Mouse (Mus musculus): ENCODE data around the gene Kbtbd13. TPM values are rescaled to one million over a fixed set of nuclear protein-coding genes. Genes with fewer than 3 reads are reported as not detected.

The Kbtbd13 gene
- polyA plus RNA-seq, 1 experiment: 0.05 TPM

DNA sequence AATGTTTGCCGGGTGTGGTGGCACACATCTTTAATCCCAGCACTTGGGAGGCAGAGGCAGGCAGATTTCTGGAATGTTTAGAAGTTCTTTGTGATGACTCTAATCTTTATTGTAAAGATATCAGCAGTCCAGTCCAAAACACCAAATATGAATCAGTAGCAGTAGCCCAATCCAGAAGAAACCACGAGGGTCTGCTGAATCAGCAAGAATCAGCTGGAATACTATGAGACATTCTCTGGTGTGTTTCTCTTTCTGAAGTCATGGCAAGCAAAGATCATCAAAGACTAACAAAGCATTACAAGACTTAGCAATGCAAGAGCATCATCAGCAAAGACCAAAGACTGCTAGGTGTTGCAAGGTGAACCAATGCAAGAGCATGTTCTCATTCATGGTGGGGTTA, 51.0 kb downstream of the Kbtbd13 start:
- TF ChIP-seq POLR2A (IDR thresholded peaks at IDR 0.05; ENCODE audit: low read depth, low read length): no peak
- no peak for TF ChIP-seq CTCF (IDR thresholded peaks at IDR 0.05; ENCODE audit: extremely low read depth, insufficient read depth, insufficient read length, insufficient replicate concordance)
- no peaks in the 10 kb centered on the region for H3K4me1 ChIP-seq (ENCODE audit: control insufficient read depth, insufficient read depth, insufficient read length)
- WGBS: 88% methylated on average over 2 of the region's 2 CpGs
- H3K36me3 ChIP-seq (ENCODE audit: control insufficient read depth, insufficient read depth, low read length): no peaks in the 10 kb centered on the region
- H3K27me3 ChIP-seq (ENCODE audit: control insufficient read depth, insufficient read depth, low read length): no peaks in the 10 kb centered on the region
- no peak overlapping the region for H3K4me3 ChIP-seq (ENCODE audit: extremely low read depth, insufficient read depth, insufficient read length)
- H3K27ac ChIP-seq (ENCODE audit: insufficient read depth, low read length): no peak overlapping the region
- no peak for DNase-seq (ENCODE audit: low read depth in 1 of 2, low spot score in 2 of 2)

DNA sequence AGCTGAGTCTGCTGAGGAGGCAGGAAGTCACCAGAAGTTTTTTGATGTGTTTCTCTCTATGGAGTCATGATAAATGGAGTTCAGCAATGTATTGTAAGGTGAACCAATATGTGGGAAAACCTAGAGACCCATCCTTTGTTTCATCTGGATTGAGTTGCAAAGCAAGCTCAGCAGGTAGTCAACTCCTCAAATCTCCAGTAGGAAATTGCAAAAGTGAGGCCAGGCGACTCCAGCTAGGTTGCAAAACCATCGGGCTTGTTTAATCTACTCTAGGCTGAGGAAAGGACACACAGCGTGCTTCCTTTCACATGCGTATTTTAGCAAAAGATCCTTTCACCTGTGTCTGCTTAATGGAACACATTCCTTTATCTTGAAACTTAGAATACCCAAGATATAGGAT, 52.3 kb downstream of the Kbtbd13 start:
- no peaks in the 10 kb centered on the region for H3K27me3 ChIP-seq (ENCODE audit: control insufficient read depth, insufficient read depth, low read length)
- 88% methylated on average over 4 of the region's 4 CpGs for WGBS
- TF ChIP-seq POLR2A (IDR thresholded peaks at IDR 0.05; ENCODE audit: low read depth, low read length) (no peak), CTCF (IDR thresholded peaks at IDR 0.05; ENCODE audit: extremely low read depth, insufficient read depth, insufficient read length, insufficient replicate concordance) (no peak)

More for the DNA sequence above, 52.3 kb downstream of the Kbtbd13 start:
- Histone ChIP-seq H3K4me1 (ENCODE audit: control insufficient read depth, insufficient read depth, insufficient read length) (no peaks in the 10 kb centered on the region), H3K27ac (ENCODE audit: insufficient read depth, low read length) (no peak overlapping the region), H3K36me3 (ENCODE audit: control insufficient read depth, insufficient read depth, low read length) (no peaks in the 10 kb centered on the region), H3K4me3 (ENCODE audit: extremely low read depth, insufficient read depth, insufficient read length) (no peak overlapping the region)
- DNase-seq (ENCODE audit: low read depth in 1 of 2, low spot score in 2 of 2): no peak

Other genes with a start within 250 kb of the Kbtbd13 start
- gene Parp16, start 196.3 kb downstream of the Kbtbd13 start, polyA plus RNA-seq (2012; rRNA removed): 7.4 and 9.1 TPM in 2 replicates
- 2.5 and 4.1 TPM in 2 replicates for gene Cilp, start 126.5 kb downstream of the Kbtbd13 start, polyA plus RNA-seq (2012; rRNA removed)
- gene Clpx, start 97.4 kb downstream of the Kbtbd13 start, polyA plus RNA-seq (2012; rRNA removed): 4.0 and 5.0 TPM in 2 replicates
- gene Pdcd7, start 45.5 kb downstream of the Kbtbd13 start, polyA plus RNA-seq (2012; rRNA removed): 9.9 and 15.7 TPM in 2 replicates
- gene Ubap1l, start 30.6 kb downstream of the Kbtbd13 start, polyA plus RNA-seq (2012; rRNA removed): 0.41 and 0.54 TPM in 2 replicates
- 4.5 and 4.8 TPM in 2 replicates for gene Rasl12, start 6.9 kb upstream of the Kbtbd13 start, polyA plus RNA-seq (2012; rRNA removed)
- not detected in 2 replicates for gene Slc51b, start 31.3 kb upstream of the Kbtbd13 start, polyA plus RNA-seq (2012; rRNA removed)
- gene Mtfmt, start 44.1 kb upstream of the Kbtbd13 start, polyA plus RNA-seq (2012; rRNA removed): 7.8 and 9.5 TPM in 2 replicates
- gene Spg21, start 69.3 kb upstream of the Kbtbd13 start, polyA plus RNA-seq (2012; rRNA removed): 14.1 TPM in 2 replicates
- gene Ankdd1a, start 128.5 kb upstream of the Kbtbd13 start, polyA plus RNA-seq (2012; rRNA removed): 0.11 and 0.14 TPM in 2 replicates
- 55.8 and 61.8 TPM in 2 replicates for gene Plekho2, start 188.4 kb upstream of the Kbtbd13 start, polyA plus RNA-seq (2012; rRNA removed)
- gene Pif1, start 195.5 kb upstream of the Kbtbd13 start, polyA plus RNA-seq (2012; rRNA removed): 4.3 and 6.4 TPM in 2 replicates
- gene Rbpms2, start 238.0 kb upstream of the Kbtbd13 start, polyA plus RNA-seq (2012; rRNA removed): 13.9 and 17.9 TPM in 2 replicates